Mouse (Mus musculus): ENCODE measurements around the gene Pabpn1l. TPM values are rescaled to one million over a fixed set of nuclear protein-coding genes. Genes with fewer than 3 reads are reported as not detected.

Gene Pabpn1l
- polyA plus RNA-seq, 1 experiment from 2014 or later, result 0.19 TPM

GRCm38 (mm10) chr8:122585411-122585891, 37.1 kb downstream of the Pabpn1l start:
- Histone ChIP-seq H3K4me3 (ENCODE audit: low read length) (no peak overlapping the region), H3K4me2 (replicated peaks; ENCODE audit: low read depth, low read length) (no peak overlapping the region), H3K9ac (replicated peaks; ENCODE audit: low read length) (no peak overlapping the region), H3K4me1 (ENCODE audit: insufficient read depth, low read length) (peaks cover 10% of the 10 kb centered on the region), H3K9me3 (ENCODE audit: low read length) (no peaks in the 10 kb centered on the region), H3K36me3 (ENCODE audit: insufficient read depth, low read length) (no peaks in the 10 kb centered on the region), H3K27ac (ENCODE audit: low read length) (no peak overlapping the region), H3K27me3 (ENCODE audit: insufficient read depth, low read length) (no peaks in the 10 kb centered on the region)
- ATAC-seq (ENCODE audit: low FRiP score, low TSS enrichment), result no peak
- 45% methylated on average over 14 of the region's 14 CpGs for WGBS

- Histone ChIP-seq H3K4me2 (replicated peaks; ENCODE audit: low read depth, low read length) (no peak overlapping the region), H3K27ac (ENCODE audit: low read length) (no peak overlapping the region), H3K36me3 (ENCODE audit: insufficient read depth, low read length) (no peaks in the 10 kb centered on the region), H3K4me1 (ENCODE audit: insufficient read depth, low read length) (peaks cover 13% of the 10 kb centered on the region), H3K9me3 (ENCODE audit: low read length) (no peaks in the 10 kb centered on the region), H3K4me3 (ENCODE audit: low read length) (no peak overlapping the region), H3K9ac (replicated peaks; ENCODE audit: low read length) (no peak overlapping the region), H3K27me3 (ENCODE audit: insufficient read depth, low read length) (no peaks in the 10 kb centered on the region)
- WGBS, result 83% methylated on average over 9 of the region's 9 CpGs
- ATAC-seq (ENCODE audit: low FRiP score, low TSS enrichment), result no peak
Observed at GRCm38 (mm10) chr8:122584981-122585380, 37.6 kb downstream of the Pabpn1l start.

DNA sequence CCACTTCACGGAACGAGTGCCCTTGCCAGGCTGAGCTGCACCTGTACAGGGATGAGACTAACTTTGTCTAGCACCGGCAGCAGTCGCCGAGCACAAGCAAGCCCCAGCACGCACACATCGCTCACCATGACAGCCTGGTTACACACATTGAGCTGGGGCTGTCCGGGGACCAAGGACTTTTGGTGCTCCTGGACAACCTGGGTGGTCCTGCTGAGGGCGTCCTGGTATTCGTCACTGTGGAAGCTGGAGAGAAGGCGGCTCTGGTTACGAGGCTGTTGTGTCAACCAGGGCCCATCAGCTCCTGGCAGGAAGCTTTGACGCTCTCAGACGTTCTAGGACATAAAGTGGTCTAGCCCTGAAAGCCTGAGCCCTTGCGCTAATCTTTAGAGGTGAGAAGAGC, 41.6 kb downstream of the Pabpn1l start:
- no peak overlapping the region for H3K27ac ChIP-seq (ENCODE audit: low read length)
- WGBS, result 37% methylated on average over 14 of the region's 15 CpGs
- no peak overlapping the region for H3K4me3 ChIP-seq (ENCODE audit: low read length)
- peaks cover 38% of the 10 kb centered on the region for H3K4me1 ChIP-seq (ENCODE audit: insufficient read depth, low read length)
- no peaks in the 10 kb centered on the region for H3K36me3 ChIP-seq (ENCODE audit: insufficient read depth, low read length)
- no peaks in the 10 kb centered on the region for H3K9me3 ChIP-seq (ENCODE audit: low read length)
- H3K9ac ChIP-seq (replicated peaks; ENCODE audit: low read length), result no peak overlapping the region
- no peaks in the 10 kb centered on the region for H3K27me3 ChIP-seq (ENCODE audit: insufficient read depth, low read length)
- no peak overlapping the region for H3K4me2 ChIP-seq (replicated peaks; ENCODE audit: low read depth, low read length)
- no peak for ATAC-seq (ENCODE audit: low FRiP score, low TSS enrichment)

DNA sequence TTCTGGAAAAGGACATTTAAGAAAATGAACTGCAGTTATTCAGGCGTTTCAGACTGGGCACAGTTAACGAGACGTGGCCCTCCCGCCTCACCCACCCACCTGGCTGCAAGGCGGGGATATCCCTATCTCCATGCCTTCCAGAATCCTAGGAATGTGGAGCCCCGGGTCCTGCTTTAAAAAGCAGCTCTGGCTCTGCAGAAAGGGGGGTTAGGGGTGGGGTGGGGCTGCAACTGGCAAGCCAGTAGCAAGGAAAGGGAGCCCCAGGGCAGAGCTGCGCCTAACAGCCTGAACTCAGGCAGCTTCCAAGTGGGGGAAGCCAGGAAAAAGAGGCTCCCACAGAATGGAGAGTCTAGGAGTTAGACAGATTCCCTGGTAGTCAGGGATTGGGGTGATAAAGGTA, 43.3 kb downstream of the Pabpn1l start:
- Histone ChIP-seq H3K4me1 (ENCODE audit: insufficient read depth, low read length) (peaks cover 49% of the 10 kb centered on the region), H3K9me3 (ENCODE audit: low read length) (no peaks in the 10 kb centered on the region), H3K4me3 (ENCODE audit: low read length) (no peak overlapping the region), H3K36me3 (ENCODE audit: insufficient read depth, low read length) (no peaks in the 10 kb centered on the region), H3K27me3 (ENCODE audit: insufficient read depth, low read length) (no peaks in the 10 kb centered on the region), H3K27ac (ENCODE audit: low read length) (peak overlapping the region; percentile 67; the same call in 1 of the 2 replicates), H3K9ac (replicated peaks; ENCODE audit: low read length) (no peak overlapping the region), H3K4me2 (replicated peaks; ENCODE audit: low read depth, low read length) (no peak overlapping the region)
- whole genome bisulfite sequencing, result 26% methylated on average over 7 of the region's 7 CpGs
- ATAC-seq (ENCODE audit: low FRiP score, low TSS enrichment), result no peak

- peaks cover 52% of the 10 kb centered on the region for H3K4me1 ChIP-seq (ENCODE audit: insufficient read depth, low read length)
- H3K27ac ChIP-seq (ENCODE audit: low read length), result peak overlapping the region; percentile 81
- no peaks in the 10 kb centered on the region for H3K9me3 ChIP-seq (ENCODE audit: low read length)
- H3K9ac ChIP-seq (replicated peaks; ENCODE audit: low read length), result 0 out of 2 replicates have a peak overlapping the region, but pooled peaks have one; percentile 38
- WGBS, result 14% methylated on average over 10 of the region's 10 CpGs
- peak; percentile 52 for ATAC-seq (ENCODE audit: low FRiP score, low TSS enrichment)
- H3K4me3 ChIP-seq (ENCODE audit: low read length), result peak overlapping the region; percentile 77
- H3K36me3 ChIP-seq (ENCODE audit: insufficient read depth, low read length), result peaks cover 8% of the 10 kb centered on the region
- H3K27me3 ChIP-seq (ENCODE audit: insufficient read depth, low read length), result no peaks in the 10 kb centered on the region
- H3K4me2 ChIP-seq (replicated peaks; ENCODE audit: low read depth, low read length), result peak overlapping the region; percentile 89
Observed at GRCm38 (mm10) chr8:122577116-122577515, 45.4 kb downstream of the Pabpn1l start.

DNA sequence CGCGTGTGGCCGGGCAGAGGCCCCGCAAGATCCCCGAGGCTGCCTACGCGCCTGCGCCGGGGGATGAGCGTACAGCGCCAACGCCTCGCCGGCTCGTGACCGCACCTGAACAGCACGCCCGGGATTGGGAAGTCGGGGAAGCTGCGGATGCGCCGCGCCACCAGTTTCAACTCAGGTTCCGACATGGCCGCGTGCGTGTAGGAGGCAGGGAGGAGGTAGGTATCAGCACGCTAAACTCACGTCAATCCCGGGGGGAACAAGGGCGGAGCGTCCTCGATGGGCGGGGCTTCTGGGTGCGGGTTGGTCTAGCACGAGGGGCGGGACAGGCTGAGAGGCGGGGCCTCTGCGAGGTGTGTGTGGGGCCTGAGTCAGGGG, 45.9 kb downstream of the Pabpn1l start, which contains the start of gene Aprt:
Aprt (minus strand) TSS at position 262 of the 375 bp plus-strand sequence.
- peaks cover 13% of the 10 kb centered on the region for H3K36me3 ChIP-seq (ENCODE audit: insufficient read depth, low read length)
- H3K27me3 ChIP-seq (ENCODE audit: insufficient read depth, low read length), result no peaks in the 10 kb centered on the region
- peak within 1 kb of the TSS; percentile 81 for H3K27ac ChIP-seq (ENCODE audit: low read length)
- peak within 1 kb of the TSS; percentile 89 for H3K4me2 ChIP-seq (replicated peaks; ENCODE audit: low read depth, low read length)
- peak within 1 kb of the TSS; percentile 77 for H3K4me3 ChIP-seq (ENCODE audit: low read length)
- H3K9ac ChIP-seq (replicated peaks; ENCODE audit: low read length), result peak within 1 kb of the TSS; percentile 89
- H3K9me3 ChIP-seq (ENCODE audit: low read length), result no peaks in the 10 kb centered on the region
- H3K4me1 ChIP-seq (ENCODE audit: insufficient read depth, low read length), result peaks cover 52% of the 10 kb centered on the region
- WGBS, result under 1% methylated on average over 39 of the region's 39 CpGs
- peak; percentile 80 for ATAC-seq (ENCODE audit: low FRiP score, low TSS enrichment)

DNA sequence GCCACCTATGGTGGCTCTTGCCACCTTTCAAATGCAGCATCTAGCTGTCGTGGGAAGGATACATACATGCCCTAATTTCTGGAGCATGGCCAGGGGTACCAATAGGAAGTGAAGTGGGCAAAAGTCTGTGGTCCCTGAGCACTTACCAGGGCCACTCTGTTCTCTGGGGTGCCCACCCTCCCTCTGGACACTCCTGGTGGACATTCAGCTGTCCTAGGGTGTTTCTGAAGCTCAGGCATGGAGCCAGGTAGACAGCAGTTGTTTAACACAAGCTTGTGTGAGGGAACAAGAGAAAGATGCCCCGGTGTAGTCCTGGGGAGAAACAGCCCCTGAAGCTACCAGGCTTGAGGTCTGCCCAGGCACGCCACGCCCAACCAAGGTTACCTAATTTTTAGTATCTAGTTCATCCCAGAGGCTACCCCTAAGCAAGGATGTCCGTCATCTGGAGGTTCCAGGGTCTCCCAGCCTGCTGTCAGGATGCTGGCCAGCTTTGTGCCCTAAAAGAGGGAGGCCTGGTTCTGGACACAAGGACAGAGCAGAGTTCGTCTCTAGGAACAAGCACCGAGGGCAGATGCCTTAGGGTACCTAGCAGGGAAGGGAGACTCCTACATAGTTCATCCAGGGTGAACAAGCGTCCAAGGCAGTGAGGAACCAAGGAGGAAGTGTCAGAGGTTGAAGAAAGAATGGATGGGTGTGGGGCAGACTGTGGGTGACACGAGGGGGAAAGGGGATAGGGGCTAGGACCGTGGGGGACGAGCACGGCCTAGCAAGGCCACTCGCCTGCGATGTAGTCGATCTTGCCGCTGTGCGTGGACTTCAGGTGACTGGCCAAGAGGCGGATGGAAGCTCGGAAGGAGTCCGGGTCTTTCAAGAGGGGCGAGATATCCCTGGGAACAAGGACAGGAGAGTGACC, 46.5 kb downstream of the Pabpn1l start:
- H3K9me3 ChIP-seq (ENCODE audit: low read length), result no peaks in the 10 kb centered on the region
- H3K4me1 ChIP-seq (ENCODE audit: insufficient read depth, low read length), result peaks cover 52% of the 10 kb centered on the region
- peak overlapping the region; percentile 89 for H3K4me2 ChIP-seq (replicated peaks; ENCODE audit: low read depth, low read length)
- H3K27me3 ChIP-seq (ENCODE audit: insufficient read depth, low read length), result no peaks in the 10 kb centered on the region
- ATAC-seq (ENCODE audit: low FRiP score, low TSS enrichment), result peak; percentile 4; the same call in 1 of the 2 replicates
- peak overlapping the region; percentile 77 for H3K4me3 ChIP-seq (ENCODE audit: low read length)
- peaks cover 19% of the 10 kb centered on the region for H3K36me3 ChIP-seq (ENCODE audit: insufficient read depth, low read length)
- H3K27ac ChIP-seq (ENCODE audit: low read length), result peak overlapping the region; percentile 77
- whole genome bisulfite sequencing, result 16% methylated on average over 21 of the region's 21 CpGs
- H3K9ac ChIP-seq (replicated peaks; ENCODE audit: low read length), result peak overlapping the region; percentile 89

DNA sequence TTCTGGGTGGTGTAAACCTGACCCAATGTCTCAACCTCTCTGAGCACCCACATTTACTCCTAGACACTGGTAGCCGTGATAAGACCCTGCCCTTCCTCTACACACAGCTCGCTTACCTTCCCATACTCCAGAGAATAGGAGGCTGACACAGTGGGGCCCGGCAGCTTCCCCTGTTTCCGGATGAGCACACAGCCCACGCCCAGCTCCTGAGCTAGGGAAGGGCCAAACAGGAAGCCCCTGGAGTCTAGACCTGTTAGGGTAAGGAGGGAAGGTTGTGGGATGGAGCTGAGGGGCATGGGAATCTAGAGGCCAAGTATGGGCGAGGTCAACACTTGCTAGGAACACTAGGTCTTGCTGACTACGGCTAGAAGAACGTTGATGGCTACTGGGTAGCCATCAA, 47.3 kb downstream of the Pabpn1l start:
- H3K4me1 ChIP-seq (ENCODE audit: insufficient read depth, low read length), result peaks cover 49% of the 10 kb centered on the region
- peak overlapping the region; percentile 89 for H3K4me2 ChIP-seq (replicated peaks; ENCODE audit: low read depth, low read length)
- H3K9ac ChIP-seq (replicated peaks; ENCODE audit: low read length), result peak overlapping the region; percentile 24; the same call in 1 of the 2 replicates
- WGBS, result 52% methylated on average over 8 of the region's 8 CpGs
- 0 out of 2 replicates have a peak, but pooled peaks have one; percentile 25 for ATAC-seq (ENCODE audit: low FRiP score, low TSS enrichment)
- peak overlapping the region; percentile 73 for H3K27ac ChIP-seq (ENCODE audit: low read length)
- H3K9me3 ChIP-seq (ENCODE audit: low read length), result no peaks in the 10 kb centered on the region
- peaks cover 26% of the 10 kb centered on the region for H3K36me3 ChIP-seq (ENCODE audit: insufficient read depth, low read length)
- H3K27me3 ChIP-seq (ENCODE audit: insufficient read depth, low read length), result no peaks in the 10 kb centered on the region
- H3K4me3 ChIP-seq (ENCODE audit: low read length), result peak overlapping the region; percentile 77

DNA sequence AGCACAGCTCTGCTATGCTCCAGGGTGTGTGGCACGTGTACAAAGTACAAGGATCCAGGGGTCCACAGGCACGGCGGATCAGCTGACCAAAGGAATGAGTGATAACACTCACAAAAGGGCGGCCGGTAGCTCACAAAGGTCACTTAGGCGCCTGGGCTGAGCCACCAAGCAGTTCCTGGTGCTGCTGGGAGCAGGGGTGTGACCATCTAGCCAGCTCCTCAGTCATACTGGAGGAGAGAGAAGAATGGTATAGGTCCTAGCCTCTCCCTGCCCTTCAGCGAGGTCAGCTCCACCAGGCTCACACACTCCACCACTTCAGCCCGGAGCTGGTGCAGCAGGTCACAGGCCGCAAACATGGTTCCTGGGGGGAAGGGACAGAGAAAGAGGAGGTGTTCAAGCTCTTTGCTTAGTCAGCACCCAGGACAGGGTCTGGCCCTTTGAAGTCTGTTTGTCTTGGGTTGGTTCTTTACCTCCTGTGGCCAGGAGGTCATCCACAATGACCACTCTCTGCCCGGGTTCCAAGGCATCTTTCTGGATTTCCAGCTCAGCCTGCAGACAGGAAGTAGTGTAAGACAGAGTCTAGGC, 47.8 kb downstream of the Pabpn1l start:
- no peak for ATAC-seq (ENCODE audit: low FRiP score, low TSS enrichment)
- H3K36me3 ChIP-seq (ENCODE audit: insufficient read depth, low read length), result peaks cover 31% of the 10 kb centered on the region

More for the DNA sequence above, 47.8 kb downstream of the Pabpn1l start:
- Histone ChIP-seq H3K4me3 (ENCODE audit: low read length) (peak overlapping the region; percentile 77), H3K4me2 (replicated peaks; ENCODE audit: low read depth, low read length) (peak overlapping the region; percentile 89), H3K4me1 (ENCODE audit: insufficient read depth, low read length) (peaks cover 46% of the 10 kb centered on the region), H3K9ac (replicated peaks; ENCODE audit: low read length) (peak overlapping the region; percentile 24; the same call in 1 of the 2 replicates), H3K27me3 (ENCODE audit: insufficient read depth, low read length) (no peaks in the 10 kb centered on the region), H3K27ac (ENCODE audit: low read length) (peak overlapping the region; percentile 73), H3K9me3 (ENCODE audit: low read length) (no peaks in the 10 kb centered on the region)
- WGBS, result 24% methylated on average over 10 of the region's 10 CpGs
